Mouse (Mus musculus) kidney, embryonic 14.5 days (tissue): Measurements from ENCODE around the gene Creld2. TPM values are rescaled to one million over a fixed set of nuclear protein-coding genes. Genes with fewer than 3 reads are reported as not detected.
A peak's percentile ranks its signal among the peaks of the same experiment; 100 is the strongest.

ENCODE experiments used
- ATAC-seq: fragments of 200-750 bp; cut with Nextera tagmentation; 2 replicates; pipeline ENCODE4 v1.8.0; 2017; ENCODE audit warnings: moderate number of reproducible peaks, mild to moderate bottlenecking, moderate TSS enrichment, moderate library complexity; ENCODE audit not compliant: low FRiP score, low TSS enrichment
- H3K27ac ChIP-seq: fragments of 300-500 bp; sonication (generic); 2 replicates; pipeline ENCODE4 v1.5.1; 2014; ENCODE audit warnings: low read depth, mild to moderate bottlenecking, low read length, moderate library complexity, mixed read lengths
- H3K27me3 ChIP-seq: fragments of 300-500 bp; sonication (generic); 2 replicates; pipeline ENCODE4 v1.6.1; 2014; ENCODE audit warnings: mild to moderate bottlenecking, low read length; ENCODE audit not compliant: control insufficient read depth, insufficient read depth
- H3K36me3 ChIP-seq: fragments of 300-500 bp; sonication (generic); 2 replicates; pipeline ENCODE4 v1.6.1; 2014; ENCODE audit warnings: low read length, mixed read lengths; ENCODE audit not compliant: control insufficient read depth, insufficient read depth
- H3K4me1 ChIP-seq: fragments of 300-500 bp; sonication (generic); 2 replicates; pipeline ENCODE4 v1.6.1; 2014; ENCODE audit warnings: low read length, mixed read lengths; ENCODE audit not compliant: control insufficient read depth, insufficient read depth
- H3K4me2 ChIP-seq: fragments of 300-500 bp; sonication (generic); replicated peaks from 2 replicates; pipeline ENCODE4 v1.6.1; 2014; ENCODE audit warnings: low read depth, mild to moderate bottlenecking, low read length
- H3K4me3 ChIP-seq: fragments of 300-500 bp; sonication (generic); 2 replicates; pipeline ENCODE4 v1.5.1; 2014; ENCODE audit warnings: mild to moderate bottlenecking, low read length
- H3K9ac ChIP-seq: fragments of 300-500 bp; sonication (generic); 2 replicates; pipeline ENCODE4 v1.6.1; 2014; ENCODE audit warnings: low read depth, mild to moderate bottlenecking, low read length, moderate library complexity
- H3K9me3 ChIP-seq: fragments of 300-500 bp; sonication (generic); 2 replicates; pipeline ENCODE4 v1.6.1; 2016; ENCODE audit warnings: low read length; ENCODE audit not compliant: control insufficient read depth
- WGBS: fragments of 180-500 bp; shearing (Covaris S2); extraction: QIAGEN DNeasy Blood & Tissue Kit; methylation state at CpG from one replicate; pipeline ENCODE4 v1.1.7; 2014; 5-methylcytosine and 5-hydroxymethylcytosine counted together
- polyA plus RNA-seq: library from polyadenylated mRNA; unstranded; fragments of >200 nt; fragmentation: Nextera tagmentation; extraction: Ambion mirVana; gene quantifications from 2 replicates; pipeline ENCODE4 v1.2.1, GENCODE M21; 2014

The Creld2 gene
- polyA plus RNA-seq, 1 experiment from 2014 or later = 100 TPM

DNA sequence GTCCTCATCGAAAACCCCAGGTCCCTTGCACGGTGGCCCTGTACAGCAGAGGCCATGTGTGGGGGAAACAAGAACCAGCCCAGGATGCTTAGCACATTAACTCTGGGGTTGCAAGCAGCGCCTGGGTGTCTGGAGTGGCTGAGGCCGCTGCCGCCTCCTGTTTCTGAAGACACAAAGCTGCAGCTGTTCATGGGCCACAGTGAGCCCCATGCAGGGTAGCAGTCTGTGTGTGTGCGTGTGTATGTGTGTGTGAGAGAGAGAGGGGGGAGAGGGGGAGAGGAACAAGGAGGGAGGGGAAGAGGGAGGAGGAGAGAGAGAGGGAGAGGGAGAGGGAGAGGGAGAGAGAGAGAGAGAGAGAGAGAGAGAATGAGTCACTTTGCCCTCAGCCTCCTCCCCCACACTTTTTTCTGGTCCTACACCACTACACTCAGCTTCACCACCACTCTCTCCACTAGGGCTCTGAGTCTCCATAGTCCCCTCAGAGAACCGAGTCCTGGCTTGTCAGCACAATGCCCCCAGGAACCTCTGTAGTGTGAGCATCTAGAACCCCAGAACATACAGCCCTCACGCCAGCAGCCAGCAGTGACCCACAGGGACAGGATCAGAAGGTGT, 24.1 kb downstream of the Creld2 start:
- no peak overlapping the region for H3K27ac ChIP-seq
- no peak overlapping the region for H3K9ac ChIP-seq
- WGBS = 38% methylated on average over 8 of the region's 8 CpGs

DNA sequence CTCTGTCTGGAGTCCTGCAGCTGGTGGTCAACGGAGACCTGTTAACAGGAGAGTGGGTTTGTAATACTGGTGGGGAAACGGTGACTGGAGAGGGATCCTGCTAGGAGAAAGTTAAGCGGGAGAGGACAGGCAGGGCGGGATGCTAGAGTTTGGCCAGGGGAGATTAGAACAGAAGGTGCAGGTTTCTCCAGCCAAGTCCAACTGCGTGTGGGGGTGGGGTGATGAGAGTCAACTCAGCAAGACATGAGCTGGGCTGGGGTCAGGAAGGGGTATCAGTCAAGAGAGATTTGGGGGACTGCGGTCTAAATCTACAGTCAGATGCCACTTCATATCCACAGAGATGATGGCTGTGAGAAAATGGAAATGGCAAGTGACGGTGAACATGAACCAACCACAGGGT, 25.5 kb downstream of the Creld2 start:
- Histone ChIP-seq H3K36me3 (no peaks in the 10 kb centered on the region), H3K27ac (no peak overlapping the region), H3K9me3 (no peaks in the 10 kb centered on the region), H3K4me2 (no peak overlapping the region), H3K4me3 (no peak overlapping the region), H3K9ac (no peak overlapping the region), H3K27me3 (no peaks in the 10 kb centered on the region), H3K4me1 (no peaks in the 10 kb centered on the region)
- ATAC-seq = no peak
- WGBS = 88% methylated on average over 7 of the region's 7 CpGs

More for the DNA sequence above, 24.1 kb downstream of the Creld2 start:
- Histone ChIP-seq H3K9me3 (no peaks in the 10 kb centered on the region), H3K4me3 (no peak overlapping the region), H3K4me2 (no peak overlapping the region), H3K27me3 (no peaks in the 10 kb centered on the region), H3K36me3 (no peaks in the 10 kb centered on the region), H3K4me1 (peaks cover 5% of the 10 kb centered on the region; the same call in 1 of the 2 replicates)
- ATAC-seq = no peak

DNA sequence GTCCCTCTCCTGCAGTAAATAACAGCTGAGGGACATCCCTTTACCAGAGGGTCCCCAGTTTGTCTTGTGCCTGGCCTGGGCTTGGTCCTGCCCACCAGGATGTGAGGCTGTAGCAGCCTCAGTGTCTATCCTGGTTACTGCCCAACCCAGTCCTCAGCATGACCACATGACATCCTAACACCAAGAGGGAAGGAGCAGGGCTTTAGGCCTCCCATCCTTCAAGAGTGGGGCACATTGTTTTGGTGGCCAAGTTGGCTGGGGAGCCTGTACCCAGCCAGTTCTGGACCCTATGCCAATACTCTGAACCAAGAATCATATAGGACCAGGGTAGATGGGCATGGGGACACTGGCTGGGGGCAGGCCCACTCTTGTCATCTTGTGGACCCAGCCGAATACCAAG, 29.2 kb downstream of the Creld2 start:
- Histone ChIP-seq H3K9me3 (no peaks in the 10 kb centered on the region), H3K9ac (no peak overlapping the region), H3K4me2 (no peak overlapping the region), H3K4me3 (no peak overlapping the region), H3K36me3 (no peaks in the 10 kb centered on the region), H3K27ac (no peak overlapping the region), H3K27me3 (no peaks in the 10 kb centered on the region), H3K4me1 (peaks cover 14% of the 10 kb centered on the region; the same call in 1 of the 2 replicates)
- 100% methylated on average over 1 of the region's 1 CpGs for WGBS
- no peak for ATAC-seq

DNA sequence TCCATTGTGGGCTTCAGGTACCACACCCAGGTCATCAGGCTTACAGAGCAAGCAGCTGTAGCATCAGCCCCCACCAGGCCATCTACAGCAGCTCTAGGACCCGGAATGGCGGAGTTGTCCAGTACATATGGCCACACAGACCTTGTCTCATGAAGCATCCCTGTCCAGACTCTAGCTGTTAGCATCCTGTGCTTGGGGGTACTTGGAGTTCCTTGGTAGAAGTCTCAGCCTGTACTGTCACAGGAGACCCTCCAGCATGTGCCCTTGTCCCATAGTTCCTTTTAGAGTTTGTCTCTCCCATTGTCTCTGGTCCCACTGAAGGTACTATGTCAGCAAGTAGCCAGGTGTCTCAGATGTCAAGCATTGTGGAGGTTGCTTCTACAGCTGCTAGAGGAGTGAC, 30.2 kb downstream of the Creld2 start:
- Histone ChIP-seq H3K9me3 (no peaks in the 10 kb centered on the region), H3K9ac (no peak overlapping the region), H3K27ac (no peak overlapping the region), H3K4me2 (no peak overlapping the region), H3K4me1 (peaks cover 21% of the 10 kb centered on the region), H3K4me3 (no peak overlapping the region), H3K27me3 (no peaks in the 10 kb centered on the region), H3K36me3 (no peaks in the 10 kb centered on the region)
- WGBS = 90% methylated on average over 2 of the region's 2 CpGs
- no peak for ATAC-seq

DNA sequence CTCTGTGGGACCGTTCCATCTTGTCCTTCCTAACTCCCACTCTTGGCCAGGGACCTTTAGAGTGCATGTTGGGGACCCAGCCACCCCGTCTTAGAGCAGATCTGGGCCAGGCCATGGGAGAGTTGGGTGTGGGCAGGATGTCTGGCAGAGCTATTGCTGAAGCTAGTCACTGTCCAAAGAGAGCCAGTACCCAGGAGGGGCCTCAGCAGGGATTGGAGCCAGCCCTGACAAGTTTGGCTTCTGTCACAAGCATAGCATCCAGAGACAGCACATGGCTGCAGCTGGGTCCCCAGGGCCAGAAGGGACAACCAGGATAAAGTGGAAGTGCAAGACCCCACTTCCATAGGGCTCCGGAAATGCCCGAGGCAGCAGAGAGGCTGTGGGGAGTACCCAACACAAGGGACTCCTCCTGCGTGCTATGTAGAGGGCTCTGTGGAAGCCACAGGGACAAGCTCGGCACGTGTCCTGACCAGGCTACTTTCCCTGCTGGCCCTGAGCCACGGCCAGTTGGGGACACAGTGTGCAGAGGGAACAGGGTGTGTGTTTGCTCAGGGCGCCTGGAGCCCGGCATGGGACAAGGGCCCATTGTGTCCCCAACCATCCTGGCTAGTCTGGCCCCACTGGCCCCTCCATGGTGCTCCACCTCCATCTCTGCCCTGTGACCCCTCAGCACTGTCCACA, 30.8 kb downstream of the Creld2 start:
- no peak overlapping the region for H3K4me2 ChIP-seq
- no peaks in the 10 kb centered on the region for H3K9me3 ChIP-seq
- 74% methylated on average over 10 of the region's 10 CpGs for WGBS
- H3K4me3 ChIP-seq = no peak overlapping the region
- H3K27ac ChIP-seq = no peak overlapping the region
- no peak; the same call in 1 of the 2 replicates for ATAC-seq
- H3K36me3 ChIP-seq = no peaks in the 10 kb centered on the region
- H3K9ac ChIP-seq = no peak overlapping the region
- H3K4me1 ChIP-seq = peaks cover 28% of the 10 kb centered on the region
- no peaks in the 10 kb centered on the region for H3K27me3 ChIP-seq

DNA sequence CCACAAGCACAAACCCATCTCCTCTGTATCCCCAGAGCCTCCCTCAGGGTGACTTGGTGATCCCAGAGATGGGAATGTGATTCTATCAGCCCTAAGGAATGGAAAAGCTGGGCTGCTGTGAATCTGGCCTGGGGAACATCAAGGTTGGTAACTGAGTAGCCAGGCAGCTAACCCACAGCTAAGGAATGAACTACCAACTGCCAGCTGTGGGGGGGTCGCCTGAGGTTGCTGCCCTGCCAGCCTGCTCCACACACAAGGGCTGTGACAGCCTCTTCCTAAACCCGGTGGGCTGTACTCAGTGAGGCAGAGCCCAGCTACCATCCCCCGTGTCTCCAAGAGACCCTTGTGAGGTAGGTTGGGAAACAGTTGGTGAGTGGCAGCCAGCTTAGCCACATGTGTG, 31.6 kb downstream of the Creld2 start:
- 45% methylated on average over 3 of the region's 3 CpGs for WGBS
- Histone ChIP-seq H3K4me3 (no peak overlapping the region), H3K27ac (peak overlapping the region; percentile 48), H3K36me3 (no peaks in the 10 kb centered on the region), H3K4me1 (peaks cover 29% of the 10 kb centered on the region), H3K9me3 (no peaks in the 10 kb centered on the region), H3K27me3 (no peaks in the 10 kb centered on the region), H3K9ac (no peak overlapping the region), H3K4me2 (no peak overlapping the region)
- peak; percentile 28; the same call in 1 of the 2 replicates for ATAC-seq

DNA sequence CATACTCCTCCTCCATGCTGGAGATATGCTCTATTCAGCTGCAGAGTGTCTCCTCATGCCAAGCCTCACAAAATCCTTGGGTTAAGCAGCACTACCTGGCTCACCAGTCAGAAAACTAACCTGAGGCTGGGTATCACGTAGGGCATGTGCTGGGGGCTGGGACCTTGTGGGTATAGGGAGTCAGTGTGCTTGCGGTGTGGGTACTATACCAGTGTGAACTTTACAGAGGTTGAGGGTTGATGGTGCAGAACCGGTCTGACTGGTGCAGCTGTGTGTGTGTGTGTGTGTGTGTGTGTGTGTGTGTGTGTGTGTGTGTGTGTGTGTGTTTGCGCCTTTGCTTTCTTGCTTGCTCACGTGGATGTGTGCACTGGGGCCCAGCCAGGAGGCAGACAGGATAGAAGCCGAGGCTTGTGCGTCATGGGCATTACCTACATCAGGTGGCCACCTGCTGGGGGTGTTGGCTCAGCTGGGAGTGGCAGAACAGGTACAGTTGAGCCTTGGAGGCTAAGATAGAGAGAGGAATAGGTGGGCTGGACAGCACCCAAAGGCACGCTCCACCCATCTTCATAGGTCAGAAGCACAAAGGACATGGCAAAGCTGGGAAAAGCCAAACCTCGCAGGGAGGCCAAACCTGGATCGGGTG, 32.2 kb downstream of the Creld2 start:
- peak; percentile 68 for ATAC-seq
- H3K9ac ChIP-seq = no peak overlapping the region
- no peak overlapping the region for H3K4me3 ChIP-seq
- H3K27ac ChIP-seq = peak overlapping the region; percentile 48
- H3K4me1 ChIP-seq = peaks cover 29% of the 10 kb centered on the region
- no peaks in the 10 kb centered on the region for H3K36me3 ChIP-seq
- H3K9me3 ChIP-seq = no peaks in the 10 kb centered on the region
- no peak overlapping the region for H3K4me2 ChIP-seq
- no peaks in the 10 kb centered on the region for H3K27me3 ChIP-seq
- 59% methylated on average over 10 of the region's 10 CpGs for WGBS

DNA sequence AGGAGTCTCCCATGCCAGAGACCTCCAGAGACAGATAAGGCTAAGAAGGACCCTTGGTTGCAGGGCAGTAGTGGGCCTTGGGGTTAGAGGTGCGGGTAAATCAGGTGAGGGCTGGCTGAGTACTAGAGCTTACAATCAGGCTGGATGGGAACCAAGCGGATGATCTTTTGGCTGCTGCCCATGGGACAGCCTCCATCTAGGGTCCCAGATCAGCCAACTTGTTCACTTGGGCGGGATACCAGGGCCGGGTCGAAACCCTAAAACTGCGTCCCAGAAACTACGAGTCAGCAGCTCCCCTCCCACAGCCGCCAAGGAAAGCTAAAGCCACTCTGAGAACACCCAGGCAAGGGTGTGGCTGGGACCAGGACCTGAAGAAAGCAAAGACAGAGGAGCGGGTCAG, 33.7 kb downstream of the Creld2 start:
- peaks cover 29% of the 10 kb centered on the region for H3K4me1 ChIP-seq
- 81% methylated on average over 9 of the region's 9 CpGs for WGBS
- ATAC-seq = no peak

More for the DNA sequence above, 33.7 kb downstream of the Creld2 start:
- Histone ChIP-seq H3K4me3 (no peak overlapping the region), H3K9me3 (no peaks in the 10 kb centered on the region), H3K27ac (no peak overlapping the region), H3K27me3 (no peaks in the 10 kb centered on the region), H3K4me2 (no peak overlapping the region), H3K9ac (no peak overlapping the region), H3K36me3 (no peaks in the 10 kb centered on the region)
